Mouse (Mus musculus): ENCODE results near the gene Pkhd1.

DNA sequence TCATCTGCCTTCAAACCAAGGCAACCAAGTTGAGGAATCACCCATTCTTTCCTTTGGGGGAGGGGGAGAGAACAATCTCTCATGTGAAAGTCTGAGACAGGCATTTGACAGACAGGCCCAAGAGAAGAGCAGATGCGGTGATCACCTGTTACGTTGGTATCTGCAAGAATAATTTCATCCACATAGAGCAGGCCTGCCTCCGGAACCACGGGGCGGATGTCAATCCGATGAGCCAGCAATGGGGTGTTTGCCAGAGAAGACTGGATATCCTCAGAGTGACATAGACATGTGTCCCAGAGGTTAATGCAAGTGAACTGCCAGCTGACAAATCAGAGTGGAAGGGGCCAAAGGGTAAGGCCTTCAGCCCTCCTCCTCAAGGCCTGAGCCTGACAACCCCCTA lies 59.4 kb downstream of the Pkhd1 start:
- no peak for TF ChIP-seq GATA1 (IDR thresholded peaks at IDR 0.05; ENCODE audit: low read length)
- TF ChIP-seq TAL1 (IDR thresholded peaks at IDR 0.05; ENCODE audit: low read length) = no peak
